Mouse (Mus musculus) CH12.LX (cell line): Measurements from ENCODE around the gene Foxp1.

ENCODE experiments used
- CTCF ChIP-seq, 2 experiments: IDR thresholded peaks in 1 of 2; conservative IDR thresholded peaks in 1 of 2; 2 replicates each; pipeline ENCODE4 v1.5.1; 2011 to 2012; ENCODE audit warnings: low read depth in 2 of 2, low read length in 2 of 2, improper control_type of control experiment in 1 of 2, inconsistent platforms in 1 of 2, mild to moderate bottlenecking in 1 of 2, moderate library complexity in 1 of 2
- EP300 ChIP-seq: IDR thresholded peaks from 2 replicates; pipeline ENCODE4 v1.6.1; 2011; ENCODE audit warnings: low read length, improper control_type of control experiment
- MAX ChIP-seq: IDR thresholded peaks from 2 replicates; pipeline ENCODE4 v1.6.1; 2011; ENCODE audit warnings: low read length, improper control_type of control experiment
- MAZ ChIP-seq: IDR thresholded peaks from 2 replicates; pipeline ENCODE4 v1.6.1; 2012; ENCODE audit warnings: low read depth, mild to moderate bottlenecking, inconsistent platforms, low read length, improper control_type of control experiment, moderate library complexity
- POLR2A ChIP-seq: IDR thresholded peaks from 2 replicates; pipeline ENCODE4 v1.6.1; 2011; ENCODE audit warnings: low read depth, mild to moderate bottlenecking, improper control_type of control experiment, low read length
- POLR2AphosphoS2 ChIP-seq: IDR thresholded peaks from 2 replicates; pipeline ENCODE4 v1.6.1; 2011; ENCODE audit warnings: low read depth, low read length, improper control_type of control experiment
- SIN3A ChIP-seq: IDR thresholded peaks from 2 replicates; pipeline ENCODE4 v1.6.1; 2012; ENCODE audit warnings: low read length, improper control_type of control experiment, inconsistent platforms
- TBP ChIP-seq: conservative IDR thresholded peaks from 2 replicates; pipeline ENCODE4 v1.6.1; 2011; ENCODE audit warnings: low read depth, low read length, improper control_type of control experiment
- USF1 ChIP-seq: IDR thresholded peaks from 2 replicates; pipeline ENCODE4 v1.6.1; 2014; ENCODE audit warnings: low read depth, mild to moderate bottlenecking, inconsistent platforms, low read length, improper control_type of control experiment
- ZKSCAN1 ChIP-seq: IDR thresholded peaks from 2 replicates; pipeline ENCODE4 v1.6.1; 2012; ENCODE audit warnings: low read depth, inconsistent platforms, low read length, improper control_type of control experiment, borderline replicate concordance
- ZNF384 ChIP-seq: IDR thresholded peaks from 2 replicates; pipeline ENCODE4 v1.6.1; 2012; ENCODE audit warnings: low read depth, low read length, improper control_type of control experiment, inconsistent platforms

- no peak for TF ChIP-seq POLR2A
- TF ChIP-seq MAX = no peak
- TF ChIP-seq TBP = no peak
- no peak for TF ChIP-seq CTCF (conservative IDR thresholded peaks at IDR 0.05 in 1 of 2, IDR thresholded peaks at IDR 0.05 in 1 of 2; ENCODE audit: low read depth in 2 of 2, low read length in 2 of 2)
- no peak for TF ChIP-seq EP300
- TF ChIP-seq USF1 = no peak
- no peak for TF ChIP-seq POLR2AphosphoS2
- TF ChIP-seq SIN3A = no peak
- TF ChIP-seq ZNF384 = no peak
- TF ChIP-seq ZKSCAN1 = no peak
- no peak for TF ChIP-seq MAZ
Observed at GRCm38 (mm10) chr6:99084956-99085355, 437.6 kb downstream of the Foxp1 start.
